Mouse (Mus musculus): ENCODE results near the gene Ncbp2.
A peak's percentile ranks its signal among the peaks of the same experiment; 100 is the strongest.
"Not testable (repeated sequence)": the region's sequence is repeated elsewhere in the genome, so short reads cannot be mapped to it uniquely, and the experiment has no call there.

Gene Ncbp2

DNA sequence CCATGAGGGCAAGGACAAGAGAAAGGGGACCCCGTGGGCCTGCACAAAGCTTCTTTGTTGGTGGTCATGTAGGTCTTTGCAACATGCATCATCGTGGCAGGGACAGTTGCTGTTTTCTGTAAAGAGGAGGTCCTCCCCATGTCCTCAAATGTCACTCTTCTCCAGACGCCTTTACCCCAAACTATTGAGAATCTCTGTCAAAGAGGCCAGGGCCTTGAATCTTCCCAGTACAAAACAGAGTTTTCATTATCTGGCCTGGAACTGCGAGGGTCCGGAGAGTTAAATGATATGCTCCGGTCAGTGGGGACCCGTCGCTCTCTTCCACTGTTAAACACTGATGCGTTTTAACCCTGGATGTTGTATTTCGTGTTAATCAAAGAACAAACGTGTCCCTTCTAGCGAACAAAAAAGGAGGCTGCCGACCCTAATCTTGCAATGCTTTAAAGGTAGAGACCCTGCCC, 13.7 kb upstream of the Ncbp2 start:
- no peak for DNase-seq (ENCODE audit: low read depth in 1 of 2, low spot score in 2 of 2)

GRCm38 (mm10) chr16:31935091-31935979, 13.0 kb upstream of the Ncbp2 start:
- DNase-seq (ENCODE audit: low read depth in 1 of 2, low spot score in 2 of 2): peak in 1 of 2 experiments; percentile 45

- DNase-seq (ENCODE audit: low read depth in 1 of 2, low spot score in 2 of 2): no peak
Measured at GRCm38 (mm10) chr16:31936568-31936967, 11.7 kb upstream of the Ncbp2 start.

GRCm38 (mm10) chr16:31938856-31939255, 9.5 kb upstream of the Ncbp2 start:
- no peak for DNase-seq (ENCODE audit: low read depth in 1 of 2, low spot score in 2 of 2)

DNA sequence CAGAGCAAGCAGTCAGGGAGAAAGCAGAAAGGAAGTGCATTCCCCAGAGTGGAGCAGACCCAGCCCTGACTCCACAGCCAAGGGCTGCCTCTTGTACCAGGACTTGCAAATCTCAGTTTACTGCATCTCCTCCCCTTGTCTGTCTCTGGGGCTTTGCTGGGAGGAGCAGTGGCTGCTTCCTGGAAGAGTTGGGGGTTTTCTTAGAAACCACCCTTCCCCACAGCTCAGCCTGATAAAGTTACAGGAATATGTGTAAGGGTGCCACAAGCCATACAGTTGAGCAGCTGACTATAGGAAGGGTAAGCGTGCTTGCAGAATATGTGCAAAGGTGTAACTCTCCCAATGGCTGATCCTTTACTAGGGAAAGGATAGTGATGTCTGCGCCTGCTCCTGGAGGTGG, 7.7 kb upstream of the Ncbp2 start:
- DNase-seq (ENCODE audit: low read depth in 1 of 2, low spot score in 2 of 2): no peak

GRCm38 (mm10) chr16:31943980-31944379, 4.3 kb upstream of the Ncbp2 start:
- DNase-seq (ENCODE audit: low read depth in 1 of 2, low spot score in 2 of 2): peak in 1 of 2 experiments; percentile 61

DNA sequence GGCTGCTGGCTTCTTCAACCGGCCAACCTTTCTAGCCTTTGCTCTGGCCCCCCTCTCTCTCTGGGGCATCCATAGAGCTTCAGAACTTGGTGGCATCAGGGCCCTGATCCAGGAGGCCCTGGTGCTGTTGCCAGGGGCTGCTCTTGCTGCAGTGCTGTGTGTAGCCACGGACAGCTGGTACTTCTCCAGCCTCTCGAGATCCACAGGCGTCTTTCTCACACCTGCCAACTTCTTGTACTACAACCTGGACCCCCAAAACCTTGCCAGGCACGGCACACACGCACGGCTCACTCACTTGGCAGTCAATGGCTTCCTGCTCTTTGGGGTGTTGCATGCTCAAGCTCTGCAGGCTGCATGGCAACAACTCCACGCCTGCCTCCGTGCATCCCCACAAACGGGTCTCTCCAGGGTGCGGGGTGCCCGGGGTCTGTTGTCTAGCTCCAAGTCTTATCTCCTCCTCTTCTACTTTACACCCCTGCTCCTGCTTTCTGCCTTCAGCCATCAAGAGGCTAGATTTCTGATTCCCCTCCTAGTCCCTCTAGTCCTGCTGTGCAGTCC, 3.5 kb upstream of the Ncbp2 start:
- DNase-seq (ENCODE audit: low read depth in 1 of 2, low spot score in 2 of 2): no peak

- no peak for DNase-seq (ENCODE audit: low read depth in 1 of 2, low spot score in 2 of 2)
Measured at GRCm38 (mm10) chr16:31945372-31945771, 2.9 kb upstream of the Ncbp2 start.

- not testable (repeated sequence) for DNase-seq (ENCODE audit: low read depth in 1 of 2, low spot score in 2 of 2)
Measured at GRCm38 (mm10) chr16:31945986-31946385, 2.3 kb upstream of the Ncbp2 start.

GRCm38 (mm10) chr16:31947333-31947732, 980 bp upstream of the Ncbp2 start:
- no peak for DNase-seq (ENCODE audit: low read depth in 1 of 2, low spot score in 2 of 2)

DNA sequence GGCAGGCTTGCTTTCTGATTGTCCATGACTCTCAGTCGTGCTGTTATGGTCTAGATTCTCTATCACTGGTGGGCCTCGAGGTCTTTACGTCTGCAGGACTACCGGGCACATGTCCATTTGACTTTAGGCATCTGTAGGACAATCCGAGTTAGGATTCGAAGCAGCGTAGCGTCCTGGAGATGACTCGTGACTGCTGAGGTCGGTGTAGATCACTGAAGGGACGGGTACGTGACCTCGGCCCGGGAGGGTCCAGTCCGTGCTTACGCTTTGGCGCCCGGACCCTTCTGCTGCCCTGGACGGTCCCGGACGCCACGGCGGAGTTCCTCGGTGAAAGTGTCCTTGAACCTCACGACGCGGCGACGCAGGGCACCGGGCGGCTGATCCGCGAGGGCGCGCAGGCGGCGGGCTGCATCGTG, 404 bp upstream of the Ncbp2 start:
- DNase-seq (ENCODE audit: low read depth in 1 of 2, low spot score in 2 of 2): no peak

GRCm38 (mm10) chr16:31963224-31963623, 14.9 kb downstream of the Ncbp2 start:
- DNase-seq (ENCODE audit: low read depth in 1 of 2, low spot score in 2 of 2): no peak

DNA sequence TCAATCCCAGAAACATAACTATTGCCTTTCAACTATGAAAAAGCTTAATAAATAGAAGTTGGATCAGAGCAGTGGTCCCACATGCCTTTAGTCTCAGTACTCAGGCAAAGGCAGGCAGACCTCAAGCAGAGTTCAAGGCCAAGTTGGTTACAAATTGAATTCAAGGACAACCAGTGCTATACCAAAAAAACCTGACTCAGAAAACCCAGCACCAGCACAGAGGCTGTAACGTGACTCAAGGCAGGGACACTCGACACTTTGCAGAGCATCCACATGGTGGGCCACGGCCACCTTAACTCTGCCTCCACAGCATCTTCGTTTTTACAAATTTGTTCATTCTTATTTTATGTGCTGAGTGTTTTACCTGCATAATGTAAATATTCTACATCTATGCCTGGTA, 26.9 kb downstream of the Ncbp2 start:
- no peak for DNase-seq (ENCODE audit: low read depth in 1 of 2, low spot score in 2 of 2)

DNA sequence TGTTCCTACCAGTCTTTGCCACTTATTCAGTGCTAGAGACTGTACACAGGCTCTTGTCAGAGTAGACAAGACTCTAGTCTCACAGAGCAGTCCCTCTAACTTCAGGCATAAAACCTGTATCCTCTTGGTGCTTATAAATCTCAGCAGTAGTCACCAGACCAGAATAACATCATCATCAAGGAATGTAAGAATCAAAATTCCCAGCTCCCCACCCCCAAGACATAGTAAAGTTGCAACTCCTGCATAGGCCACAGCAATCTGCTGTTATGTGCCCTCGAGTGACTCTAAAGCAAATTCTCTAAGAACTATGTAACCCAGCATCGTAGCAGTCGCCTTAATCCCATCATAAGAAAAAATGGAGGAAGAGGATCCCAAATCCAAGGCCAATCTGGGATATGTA, 31.2 kb downstream of the Ncbp2 start:
- DNase-seq (ENCODE audit: low read depth in 1 of 2, low spot score in 2 of 2): no peak

GRCm38 (mm10) chr16:31980946-31981345, 32.6 kb downstream of the Ncbp2 start:
- no peak for DNase-seq (ENCODE audit: low read depth in 1 of 2, low spot score in 2 of 2)

DNA sequence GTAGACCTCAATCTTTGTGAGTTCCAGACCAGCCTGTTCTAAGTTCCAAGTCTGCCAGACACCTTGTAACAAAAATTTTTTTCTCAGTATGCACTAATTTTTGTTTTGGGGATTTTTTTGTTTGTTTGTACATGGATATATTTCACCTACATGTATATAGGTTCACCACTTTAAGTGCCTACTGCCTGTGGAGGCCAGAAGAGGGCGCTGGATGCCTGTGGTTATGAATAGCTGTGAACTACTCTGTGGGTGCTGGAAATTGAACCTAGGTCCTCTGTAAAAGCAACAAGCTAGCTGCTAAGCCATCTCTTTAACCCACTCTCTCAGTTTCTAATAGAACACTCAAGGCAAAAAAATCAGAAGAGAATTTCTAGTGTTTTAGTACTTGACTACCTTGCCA, 43.7 kb downstream of the Ncbp2 start:
- no peak for DNase-seq (ENCODE audit: low read depth in 1 of 2, low spot score in 2 of 2)

- DNase-seq (ENCODE audit: low read depth in 1 of 2, low spot score in 2 of 2): no peak
Measured at GRCm38 (mm10) chr16:31993195-31993594, 44.9 kb downstream of the Ncbp2 start.

- no peak for DNase-seq (ENCODE audit: low read depth in 1 of 2, low spot score in 2 of 2)
Measured at GRCm38 (mm10) chr16:31993946-31994345, 45.6 kb downstream of the Ncbp2 start.

DNA sequence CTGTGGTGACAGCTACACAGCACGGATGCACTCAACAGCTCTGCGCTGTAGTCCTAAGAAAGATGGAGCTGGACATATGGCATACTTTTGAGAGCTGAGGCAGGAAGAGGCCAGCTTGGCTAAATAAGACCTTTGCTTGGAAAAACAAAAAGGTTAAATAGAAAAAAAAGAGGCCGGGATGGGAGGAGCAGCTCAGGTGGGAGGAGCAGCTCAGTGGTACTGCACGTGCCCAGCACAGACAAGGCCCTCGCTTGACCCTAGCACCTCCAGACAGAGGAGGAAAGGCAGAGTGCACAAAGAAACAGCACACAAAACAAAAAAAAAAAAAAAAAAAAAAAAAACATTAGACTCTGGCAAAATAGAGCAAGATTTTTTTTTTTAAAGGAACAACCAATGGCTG, 48.1 kb downstream of the Ncbp2 start:
- DNase-seq (ENCODE audit: low read depth in 1 of 2, low spot score in 2 of 2): no peak

- peak; percentile 80 to 85 for DNase-seq (ENCODE audit: low read depth in 1 of 2, low spot score in 2 of 2)
Measured at GRCm38 (mm10) chr16:32002509-32003477, 54.5 kb downstream of the Ncbp2 start, which contains the start of gene Senp5. Gene Senp5 (minus strand): TSS chr16:32003287.

DNA sequence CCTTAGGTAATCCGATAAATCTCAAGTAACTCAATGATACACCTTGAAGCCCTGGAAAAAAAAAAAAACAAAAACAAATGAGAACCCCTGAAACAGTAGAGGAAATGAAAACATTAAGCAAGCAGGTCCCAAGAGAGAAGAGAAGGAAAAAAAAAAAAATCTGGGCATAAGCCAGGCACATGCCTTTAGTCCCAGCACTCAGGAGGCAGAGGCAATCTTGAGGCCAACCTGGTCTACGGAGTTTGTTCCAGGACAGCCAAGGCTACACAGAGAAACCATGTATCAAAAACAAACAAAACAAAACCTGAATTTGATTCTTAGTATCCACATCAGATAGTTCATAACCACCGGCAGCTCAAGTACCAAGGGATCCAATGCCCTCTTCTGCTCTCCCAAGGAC, 56.4 kb downstream of the Ncbp2 start:
- DNase-seq (ENCODE audit: low read depth in 1 of 2, low spot score in 2 of 2): no peak

Measured in monocyte, adult 2 months (primary cell).